Mouse (Mus musculus) intestine, embryonic 14.5 days (tissue): Measurements from ENCODE around the gene Tmem159. TPM values are rescaled to one million over a fixed set of nuclear protein-coding genes. Genes with fewer than 3 reads are reported as not detected.

Source experiments
- ATAC-seq: fragments of 200-750 bp; cut with Nextera tagmentation; replicated peaks from 2 replicates; pipeline ENCODE4 v1.8.0; 2017; ENCODE audit warnings: low read depth, moderate number of reproducible peaks, moderate TSS enrichment, moderate library complexity; ENCODE audit not compliant: low FRiP score, low TSS enrichment
- DNase-seq: peaks from one replicate; pipeline ENCODE4 v3.0.0-alpha.2; 2018; ENCODE audit warnings: low spot score
- H3K27ac ChIP-seq: fragments of 300-500 bp; sonication (generic); 2 replicates; pipeline ENCODE4 v1.5.1; 2014; ENCODE audit warnings: low read depth, mild to moderate bottlenecking, control low read depth
- H3K27me3 ChIP-seq: fragments of 300-500 bp; sonication (generic); replicated peaks from 2 replicates; pipeline ENCODE4 v1.6.1; 2014; ENCODE audit warnings: low read length, control low read depth; ENCODE audit not compliant: control insufficient read depth, insufficient read depth
- H3K36me3 ChIP-seq: fragments of 300-500 bp; sonication (generic); 2 replicates; pipeline ENCODE4 v1.6.1; 2014; ENCODE audit warnings: low read length, control low read depth; ENCODE audit not compliant: control insufficient read depth, insufficient read depth
- H3K4me1 ChIP-seq: fragments of 300-500 bp; sonication (generic); replicated peaks from 2 replicates; pipeline ENCODE4 v1.6.1; 2014; ENCODE audit warnings: low read length, control low read depth, mixed read lengths; ENCODE audit not compliant: control insufficient read depth, insufficient read depth
- H3K4me2 ChIP-seq: fragments of 300-500 bp; sonication (generic); 2 replicates; pipeline ENCODE4 v1.6.1; 2014; ENCODE audit warnings: low read length
- H3K4me3 ChIP-seq: fragments of 300-500 bp; sonication (generic); 2 replicates; pipeline ENCODE4 v1.5.1; 2014; ENCODE audit warnings: low read depth, low read length, control low read depth, mixed read lengths
- H3K9ac ChIP-seq: fragments of 300-500 bp; sonication (generic); 2 replicates; pipeline ENCODE4 v1.6.1; 2014; ENCODE audit warnings: mild to moderate bottlenecking, low read length
- H3K9me3 ChIP-seq: fragments of 300-500 bp; sonication (generic); 2 replicates; pipeline ENCODE4 v1.6.1; 2016; ENCODE audit warnings: low read length, control low read depth; ENCODE audit not compliant: control insufficient read depth
- WGBS: fragments of 180-500 bp; shearing (Covaris S2); extraction: QIAGEN DNeasy Blood & Tissue Kit; methylation state at CpG from one replicate; pipeline ENCODE4 v1.1.7; 2014; 5-methylcytosine and 5-hydroxymethylcytosine counted together
- polyA plus RNA-seq: library from polyadenylated mRNA; unstranded; fragments of >200 nt; fragmentation: Nextera tagmentation; extraction: Ambion mirVana; gene quantifications from 2 replicates; pipeline ENCODE4 v1.2.1, GENCODE M21; 2014

Gene Tmem159
- 24.8 and 26.9 TPM in 2 replicates for polyA plus RNA-seq

- Histone ChIP-seq H3K4me3 (peak within 1 kb of the TSS; percentile 73), H3K36me3 (peaks cover 9% of the 10 kb centered on the region; the same call in 1 of the 2 replicates), H3K4me2 (peak within 1 kb of the TSS; percentile 98), H3K27me3 (no peaks in the 10 kb centered on the region), H3K4me1 (peaks cover 10% of the 10 kb centered on the region), H3K9me3 (no peaks in the 10 kb centered on the region), H3K9ac (peak within 1 kb of the TSS; percentile 65), H3K27ac (no peak within 1 kb of the TSS)
- DNase-seq (peak; percentile 95), ATAC-seq (peak; percentile 91)
- 1% methylated on average over 42 of the region's 42 CpGs for WGBS
Measured at GRCm38 (mm10) chr7:120102164-120102972, at the start of gene Tmem159. Gene Tmem159, plus strand, starts transcription at chr7:120102353.

- ATAC-seq: no peak
- H3K4me2 ChIP-seq: no peak overlapping the region
- no peaks in the 10 kb centered on the region for H3K27me3 ChIP-seq
- no peaks in the 10 kb centered on the region for H3K9me3 ChIP-seq
- 45% methylated on average over 2 of the region's 2 CpGs for WGBS
- H3K36me3 ChIP-seq: no peaks in the 10 kb centered on the region
- H3K4me1 ChIP-seq: no peaks in the 10 kb centered on the region
- DNase-seq: no peak
- no peak overlapping the region for H3K9ac ChIP-seq
- no peak overlapping the region for H3K27ac ChIP-seq
- no peak overlapping the region for H3K4me3 ChIP-seq
Measured at GRCm38 (mm10) chr7:120054016-120054415, 48.1 kb upstream of the Tmem159 start.

DNA sequence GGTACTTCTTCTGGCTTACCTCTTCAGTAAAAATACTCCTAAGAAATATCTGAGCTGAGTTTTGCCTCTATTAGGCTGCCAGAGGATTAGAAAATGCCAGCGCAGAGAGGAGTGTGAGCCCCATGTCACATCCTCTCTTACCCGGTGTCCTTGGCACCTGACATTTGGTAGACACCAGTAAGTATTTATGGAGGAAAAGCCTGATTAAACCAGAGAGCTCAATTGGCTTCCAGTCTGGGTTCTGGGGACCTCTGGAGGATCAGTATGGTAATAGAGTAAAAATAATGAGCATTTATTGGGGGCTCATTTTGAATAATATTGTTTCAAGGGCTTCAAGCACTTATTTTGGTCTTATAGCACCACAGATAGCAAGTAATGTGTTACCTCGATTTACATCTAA lies 46.7 kb upstream of the Tmem159 start:
- H3K9ac ChIP-seq: no peak overlapping the region
- no peaks in the 10 kb centered on the region for H3K9me3 ChIP-seq
- no peaks in the 10 kb centered on the region for H3K4me1 ChIP-seq
- 83% methylated on average over 3 of the region's 3 CpGs for WGBS
- DNase-seq (no peak), ATAC-seq (no peak)
- H3K27ac ChIP-seq: no peak overlapping the region
- no peak overlapping the region for H3K4me3 ChIP-seq
- no peaks in the 10 kb centered on the region for H3K27me3 ChIP-seq
- no peaks in the 10 kb centered on the region for H3K36me3 ChIP-seq
- H3K4me2 ChIP-seq: no peak overlapping the region

- no peak overlapping the region for H3K9ac ChIP-seq
- no peak overlapping the region for H3K27ac ChIP-seq
- ATAC-seq (no peak), DNase-seq (no peak)
- H3K4me1 ChIP-seq: no peaks in the 10 kb centered on the region
- no peaks in the 10 kb centered on the region for H3K36me3 ChIP-seq
- WGBS: 85% methylated on average over 1 of the region's 1 CpGs
- no peak overlapping the region for H3K4me3 ChIP-seq
- H3K9me3 ChIP-seq: no peaks in the 10 kb centered on the region
- no peak overlapping the region for H3K4me2 ChIP-seq
- no peaks in the 10 kb centered on the region for H3K27me3 ChIP-seq
Measured at GRCm38 (mm10) chr7:120064045-120064444, 38.1 kb upstream of the Tmem159 start.

DNA sequence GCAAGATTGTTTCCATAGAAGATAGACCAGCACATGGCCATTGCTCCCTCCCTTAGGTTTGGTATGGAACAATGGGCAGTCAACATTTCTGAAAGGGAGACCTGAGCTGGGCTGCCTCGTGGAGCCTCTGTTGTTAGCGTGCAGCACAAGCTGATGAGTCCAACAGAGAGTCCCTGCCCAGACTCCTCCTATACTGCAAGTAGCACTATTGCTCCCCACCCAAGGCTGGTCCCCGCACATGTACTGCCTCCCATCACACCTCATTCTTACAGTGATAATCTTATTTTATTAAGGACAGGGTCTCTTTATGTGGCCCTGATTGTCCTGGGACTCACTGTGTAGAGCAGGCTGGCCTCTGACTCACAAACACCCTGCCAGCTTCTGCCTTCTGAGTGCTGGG lies 34.0 kb upstream of the Tmem159 start:
- 82% methylated on average over 3 of the region's 3 CpGs for WGBS
- no peak overlapping the region for H3K4me2 ChIP-seq
- ATAC-seq: no peak

GRCm38 (mm10) chr7:120069164-120069563 lies 33.0 kb upstream of the Tmem159 start:
- Histone ChIP-seq H3K9me3 (no peaks in the 10 kb centered on the region), H3K27ac (no peak overlapping the region), H3K9ac (no peak overlapping the region), H3K27me3 (no peaks in the 10 kb centered on the region), H3K4me1 (no peaks in the 10 kb centered on the region), H3K4me2 (no peak overlapping the region), H3K4me3 (no peak overlapping the region), H3K36me3 (no peaks in the 10 kb centered on the region)
- no peak for ATAC-seq
- WGBS: 36% methylated on average over 3 of the region's 3 CpGs
- no peak for DNase-seq

More for the DNA sequence above, 34.0 kb upstream of the Tmem159 start:
- no peak overlapping the region for H3K27ac ChIP-seq
- DNase-seq: no peak
- H3K4me3 ChIP-seq: no peak overlapping the region
- H3K36me3 ChIP-seq: no peaks in the 10 kb centered on the region
- H3K4me1 ChIP-seq: no peaks in the 10 kb centered on the region
- H3K9me3 ChIP-seq: no peaks in the 10 kb centered on the region
- H3K9ac ChIP-seq: no peak overlapping the region
- H3K27me3 ChIP-seq: no peaks in the 10 kb centered on the region

DNA sequence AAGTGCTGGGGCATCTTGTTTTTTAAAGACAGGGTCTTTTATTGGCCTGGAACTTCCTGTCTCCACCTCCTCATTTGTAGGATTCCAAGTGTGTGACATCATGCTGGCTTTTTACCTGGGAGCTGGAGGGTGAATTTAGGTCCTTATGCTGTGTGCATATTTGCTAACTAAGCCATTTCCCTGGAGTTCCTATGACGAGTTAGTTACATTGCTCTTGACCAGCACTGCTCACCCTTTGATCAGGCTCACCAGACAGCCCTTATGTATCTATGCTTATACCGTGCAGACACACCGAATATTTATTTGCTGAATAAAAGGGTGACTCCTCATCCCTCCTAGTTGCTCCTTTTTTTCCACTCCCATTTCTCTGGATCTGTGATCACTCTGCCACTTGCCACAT lies 22.0 kb upstream of the Tmem159 start:
- WGBS: 52% methylated on average over 3 of the region's 3 CpGs
- DNase-seq (no peak), ATAC-seq (no peak)
- Histone ChIP-seq H3K4me1 (no peaks in the 10 kb centered on the region), H3K27me3 (no peaks in the 10 kb centered on the region), H3K36me3 (no peaks in the 10 kb centered on the region), H3K9me3 (no peaks in the 10 kb centered on the region), H3K9ac (no peak overlapping the region), H3K4me3 (no peak overlapping the region), H3K4me2 (no peak overlapping the region), H3K27ac (no peak overlapping the region)

DNA sequence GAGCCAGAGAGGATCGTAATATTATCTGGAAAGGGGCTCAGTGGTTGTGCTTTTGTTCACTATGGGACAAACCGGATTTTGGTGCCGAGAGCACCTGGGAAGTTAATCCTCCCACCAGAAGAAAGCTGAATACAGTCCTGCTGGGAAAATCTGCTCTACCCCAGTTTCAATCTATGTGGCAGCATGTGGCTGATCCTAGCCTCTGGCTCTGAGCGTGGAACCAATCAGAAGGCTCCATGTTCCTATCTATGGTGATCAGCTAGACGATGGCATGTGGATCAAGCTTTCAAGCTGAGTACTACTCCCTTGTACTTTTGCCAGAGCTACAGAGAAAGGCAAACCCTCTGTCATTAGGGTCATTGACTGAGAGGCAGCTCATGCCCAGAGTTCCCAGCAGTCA lies 9.1 kb upstream of the Tmem159 start:
- WGBS: 53% methylated on average over 5 of the region's 5 CpGs
- no peaks in the 10 kb centered on the region for H3K4me1 ChIP-seq

GRCm38 (mm10) chr7:120094216-120094615 lies 7.9 kb upstream of the Tmem159 start:
- ATAC-seq (no peak), DNase-seq (no peak)
- no peak overlapping the region for H3K27ac ChIP-seq
- WGBS: 83% methylated on average over 3 of the region's 3 CpGs
- no peak overlapping the region for H3K4me3 ChIP-seq
- H3K9me3 ChIP-seq: no peaks in the 10 kb centered on the region
- H3K27me3 ChIP-seq: no peaks in the 10 kb centered on the region
- H3K4me2 ChIP-seq: no peak overlapping the region
- H3K4me1 ChIP-seq: no peaks in the 10 kb centered on the region
- no peaks in the 10 kb centered on the region for H3K36me3 ChIP-seq
- no peak overlapping the region for H3K9ac ChIP-seq

More for the DNA sequence above, 9.1 kb upstream of the Tmem159 start:
- H3K9ac ChIP-seq: no peak overlapping the region
- no peak overlapping the region for H3K4me2 ChIP-seq
- H3K36me3 ChIP-seq: no peaks in the 10 kb centered on the region
- H3K27me3 ChIP-seq: no peaks in the 10 kb centered on the region
- ATAC-seq (no peak), DNase-seq (no peak)
- no peak overlapping the region for H3K4me3 ChIP-seq
- no peak overlapping the region for H3K27ac ChIP-seq
- H3K9me3 ChIP-seq: no peaks in the 10 kb centered on the region
